19 mouse cellular contexts compared by ENCODE assay signal in genomic region chr12:51523866-51524265, GRCm38 (mm10).
"Had no signal": no experiment of that assay in that cellular context is flagged by ENCODE, and none has a peak within 500 bp of the region (broad histone marks: within the 10 kb centered on the region; RNA-seq: fewer than 3 reads in every experiment).

No protein-coding gene starts in this region.

- H3K27me3 ChIP-seq: liver, embryonic 13.5 days; midbrain, embryonic 12.5 days; midbrain, embryonic 15.5 days; neural tube, embryonic 12.5 days; neural tube, embryonic 15.5 days had no signal

- H3K36me3 ChIP-seq: liver, embryonic 13.5 days; midbrain, embryonic 12.5 days; midbrain, embryonic 15.5 days; neural tube, embryonic 12.5 days; neural tube, embryonic 15.5 days had no signal

- H3K4me1 ChIP-seq: liver, embryonic 13.5 days; midbrain, embryonic 12.5 days; midbrain, embryonic 15.5 days; neural tube, embryonic 12.5 days; neural tube, embryonic 15.5 days had no signal

- DNase-seq: layer of hippocampus, postnatal 36 days; liver, embryonic 13.5 days; lung, embryonic 14.5 days; right cerebral cortex, adult 18-20 months; right cerebral cortex, postnatal 14 days; right cerebral cortex, postnatal 4 days; thymus, adult 2 months; thymus, postnatal 14 days; thymus, postnatal 4 days had no signal

- H3K9ac ChIP-seq: liver, embryonic 13.5 days; lung, embryonic 14.5 days; midbrain, embryonic 12.5 days; midbrain, embryonic 15.5 days; neural tube, embryonic 12.5 days; neural tube, embryonic 15.5 days had no signal

- H3K4me3 ChIP-seq: left cerebral cortex, adult 2 months; liver, embryonic 13.5 days; midbrain, embryonic 12.5 days; midbrain, embryonic 15.5 days; neural tube, embryonic 12.5 days; neural tube, embryonic 15.5 days had no signal

- H3K9me3 ChIP-seq: liver, embryonic 13.5 days; midbrain, embryonic 12.5 days; midbrain, embryonic 15.5 days; neural tube, embryonic 12.5 days; neural tube, embryonic 15.5 days had no signal

- H3K4me2 ChIP-seq: liver, embryonic 13.5 days; lung, embryonic 14.5 days; midbrain, embryonic 12.5 days; midbrain, embryonic 15.5 days; neural tube, embryonic 12.5 days; neural tube, embryonic 15.5 days had no signal

- H3K27ac ChIP-seq: kidney, postnatal 0 days; left cerebral cortex, adult 2 months; liver, embryonic 13.5 days; macrophage; midbrain, embryonic 12.5 days; midbrain, embryonic 15.5 days; neural tube, embryonic 12.5 days; neural tube, embryonic 15.5 days; stomach, postnatal 0 days had no signal

- ATAC-seq: intestine, postnatal 0 days; lung, postnatal 0 days; midbrain, embryonic 15.5 days had no signal
